15 mouse cellular contexts compared by ENCODE assay signal in the genomic region with DNA sequence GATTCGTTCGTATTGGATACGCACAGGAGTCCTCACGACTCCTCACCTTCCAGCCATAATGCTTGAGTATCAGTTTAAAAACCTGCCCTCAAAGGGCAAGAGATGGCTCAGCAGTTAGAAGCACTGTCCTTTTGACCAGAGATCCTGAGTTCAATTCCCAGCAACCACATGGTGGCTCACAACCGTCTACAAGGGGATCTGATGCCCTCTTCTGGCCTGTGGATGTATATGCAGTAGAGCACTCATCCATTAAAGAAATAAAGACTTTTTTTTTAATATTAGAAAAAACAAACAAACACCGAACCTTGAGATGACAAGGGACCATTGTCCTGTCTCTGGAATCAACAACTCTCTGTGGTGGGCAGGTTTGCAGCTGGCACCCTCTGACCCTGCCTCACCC. TPM values are rescaled to one million over a fixed set of nuclear protein-coding genes. Genes with fewer than 3 reads are reported as not detected.
DNase-seq lines count a peak whose midpoint lies in the region; TF ChIP-seq lines count a peak whose summit lies in the region.
"Had no signal": no experiment of that assay in that cellular context is flagged by ENCODE, and none has a peak within 500 bp of the region (broad histone marks: within the 10 kb centered on the region; RNA-seq: fewer than 3 reads in every experiment).

No protein-coding gene starts in this region.

- peaks cover 13% of the 10 kb centered on the region; the same call in 1 of the 2 replicates for H3K4me1 ChIP-seq in kidney, adult 2 months (ENCODE audit: control insufficient read depth, insufficient read depth, low read length)
- H3K4me1 ChIP-seq in small intestine, adult 2 months (ENCODE audit: control insufficient read depth, insufficient read depth, insufficient read length, low read length) = peaks cover 15% of the 10 kb centered on the region
- peaks cover 30% of the 10 kb centered on the region for H3K4me1 ChIP-seq in heart, embryonic 10.5 days

- WGBS in kidney, adult 2 months = 71% methylated on average over 6 of the region's 6 CpGs
- 70% methylated on average over 6 of the region's 6 CpGs for WGBS in small intestine, adult 2 months
- WGBS in heart, embryonic 10.5 days = 66% methylated on average over 6 of the region's 6 CpGs

- H3K27me3 ChIP-seq in kidney, adult 2 months (replicated peaks; ENCODE audit: control insufficient read depth, insufficient read depth, low read length) = no peaks in the 10 kb centered on the region
- H3K27me3 ChIP-seq in small intestine, adult 2 months (ENCODE audit: control insufficient read depth, insufficient read depth, low read length) = no peaks in the 10 kb centered on the region
- no peaks in the 10 kb centered on the region for H3K27me3 ChIP-seq in heart, embryonic 10.5 days (ENCODE audit: insufficient read depth, poor library complexity, severe bottlenecking)
- H3K27me3 ChIP-seq: kidney, embryonic 15.5 days had no signal

- no peak for DNase-seq in kidney, adult 2 months
- no peak for DNase-seq in kidney, postnatal 4 days
- peak; percentile 18 to 42 for DNase-seq in spleen, postnatal 10 days (ENCODE audit: low spot score in 2 of 2)
- DNase-seq in spleen, postnatal 14 days (ENCODE audit: low spot score in 2 of 2) = no peak
- peak; percentile 64 for DNase-seq in ES-CJ7 (ENCODE audit: low read depth, low spot score)
- no peak for DNase-seq in left cerebral cortex, postnatal 14 days (ENCODE audit: low spot score in 2 of 2)
- no peak for DNase-seq in heart, embryonic 10.5 days (ENCODE audit: low spot score)
- DNase-seq: adrenal gland, postnatal 36 days; cerebellum, adult 9-10 months had no signal

- no peak overlapping the region for H3K4me3 ChIP-seq in kidney, adult 2 months (ENCODE audit: insufficient read depth, low read depth, low read length)
- H3K4me3 ChIP-seq in small intestine, adult 2 months (ENCODE audit: low read depth, low read length) = no peak overlapping the region
- no peak overlapping the region for H3K4me3 ChIP-seq in heart, embryonic 10.5 days
- H3K4me3 ChIP-seq: forebrain, embryonic 10.5 days; heart, embryonic 13.5 days; hindbrain, embryonic 13.5 days; kidney, embryonic 15.5 days; megakaryocyte, embryonic 14.5 days had no signal

- no peaks in the 10 kb centered on the region for H3K36me3 ChIP-seq in kidney, adult 2 months (ENCODE audit: control insufficient read depth, insufficient read depth, low read length)
- H3K36me3 ChIP-seq in small intestine, adult 2 months (ENCODE audit: control insufficient read depth, insufficient read depth, low read length) = no peaks in the 10 kb centered on the region
- H3K36me3 ChIP-seq in heart, embryonic 10.5 days = no peaks in the 10 kb centered on the region
- H3K36me3 ChIP-seq: forebrain, embryonic 10.5 days; heart, embryonic 13.5 days; hindbrain, embryonic 13.5 days; kidney, embryonic 15.5 days had no signal

- H3K27ac ChIP-seq in kidney, adult 2 months (ENCODE audit: insufficient read depth, low read depth, low read length) = no peak overlapping the region
- H3K27ac ChIP-seq in small intestine, adult 2 months (ENCODE audit: insufficient read depth, low read depth, low read length) = no peak overlapping the region
- no peak overlapping the region for H3K27ac ChIP-seq in heart, embryonic 10.5 days
- H3K27ac ChIP-seq: forebrain, embryonic 10.5 days; heart, embryonic 13.5 days; hindbrain, embryonic 13.5 days; kidney, embryonic 15.5 days had no signal

- peak; percentile 47 for TF ChIP-seq CTCF in kidney, adult 2 months (conservative IDR thresholded peaks at IDR 0.05; ENCODE audit: insufficient read depth, insufficient read length, low read depth, low read length)
- peak; percentile 27; the same call in 1 of the 2 replicates for TF ChIP-seq CTCF in small intestine, adult 2 months (IDR thresholded peaks at IDR 0.05; ENCODE audit: extremely low read depth, insufficient read length, insufficient replicate concordance, low read depth, low read length)

- no peak for TF ChIP-seq POLR2A in kidney, adult 2 months (IDR thresholded peaks at IDR 0.05; ENCODE audit: low read depth, low read length)
- TF ChIP-seq POLR2A in small intestine, adult 2 months (IDR thresholded peaks at IDR 0.05; ENCODE audit: low read depth, low read length) = no peak

- intact Hi-C loops in left cerebral cortex, postnatal 14 days (cut with DNase I) = loop anchor here (5.0 to 10.0 kb wide), 3 partner anchors 52 to 161 kb away; partner anchors contain the start of genes Bloc1s4, Ccdc96 and Tada2b

- no peaks in the 10 kb centered on the region for H3K9me3 ChIP-seq in heart, embryonic 10.5 days
- H3K9me3 ChIP-seq: forebrain, embryonic 10.5 days; heart, embryonic 13.5 days; hindbrain, embryonic 13.5 days; kidney, embryonic 15.5 days; megakaryocyte, embryonic 14.5 days had no signal

RNA-seq across cellular contexts. Expression of gene Tbc1d14, which starts 8.8 kb away (rescaled TPM):
- 45.2 and 50.0 TPM in 2 replicates for polyA plus RNA-seq in kidney, adult 2 months (2012; rRNA removed)
- polyA plus RNA-seq in small intestine, adult 2 months (2012; rRNA removed) = 21.1 and 21.7 TPM in 2 replicates
- total RNA-seq in left cerebral cortex, postnatal 14 days (2021) = 10 to 100 TPM; 77.9 to 82.0 TPM
- polyA plus RNA-seq in heart, embryonic 10.5 days (2016; fragmentation: Nextera tagmentation; extraction: Ambion mirVana) = 22.5 and 26.8 TPM in 2 replicates

Comparison
In these comparisons a context has a peak if more than half of its experiments do, and no peak if none do; other contexts are left out.
1. DNase-seq: peak in spleen, postnatal 10 days (2 of 2) and ES-CJ7 (single experiment); none in kidney, adult 2 months (single experiment), kidney, postnatal 4 days (0 of 2), spleen, postnatal 14 days (0 of 2), left cerebral cortex, postnatal 14 days (0 of 2) and heart, embryonic 10.5 days (single experiment).